ENCODE assay signal across 8 mouse cellular contexts in genomic region chr4:32656146-32656904, GRCm38 (mm10). TPM values are rescaled to one million over a fixed set of nuclear protein-coding genes. Genes with fewer than 3 reads are reported as not detected.
DNase-seq lines count a peak whose midpoint lies in the region; ATAC-seq and TF ChIP-seq lines count a peak whose summit lies in the region.

No protein-coding gene starts in this region.

- H3K9me3 ChIP-seq in MEL (replicated peaks; ENCODE audit: insufficient read depth, low read length) = no peaks in the 10 kb centered on the region
- no peaks in the 10 kb centered on the region for H3K9me3 ChIP-seq in embryonic facial prominence, embryonic 15.5 days (replicated peaks)
- H3K9me3 ChIP-seq in intestine, embryonic 15.5 days = no peaks in the 10 kb centered on the region
- H3K9me3 ChIP-seq in neural tube, embryonic 13.5 days = no peaks in the 10 kb centered on the region

- H3K27me3 ChIP-seq in MEL (ENCODE audit: control insufficient read depth in 1 of 2, insufficient read depth in 2 of 2, low read length in 2 of 2) = no peaks in the 10 kb centered on the region
- no peaks in the 10 kb centered on the region for H3K27me3 ChIP-seq in embryonic facial prominence, embryonic 15.5 days
- no peaks in the 10 kb centered on the region for H3K27me3 ChIP-seq in intestine, embryonic 15.5 days (replicated peaks)
- H3K27me3 ChIP-seq in neural tube, embryonic 13.5 days = no peaks in the 10 kb centered on the region

- H3K4me1 ChIP-seq in MEL (ENCODE audit: control insufficient read depth in 1 of 2, insufficient read depth in 2 of 2, low read length in 2 of 2) = peaks cover 0 to 9% of the 10 kb centered on the region in 2 experiments; a peak in 2 of 4 replicates
- H3K4me1 ChIP-seq in embryonic facial prominence, embryonic 15.5 days = peaks cover 12% of the 10 kb centered on the region
- no peaks in the 10 kb centered on the region for H3K4me1 ChIP-seq in intestine, embryonic 15.5 days (replicated peaks)
- H3K4me1 ChIP-seq in neural tube, embryonic 13.5 days (replicated peaks) = peaks cover 19% of the 10 kb centered on the region

- H3K4me3 ChIP-seq in MEL (ENCODE audit: control insufficient read depth in 1 of 2, insufficient read depth in 1 of 2, low read depth in 2 of 2, low read length in 2 of 2) = peak overlapping the region; percentile 49 to 96
- peak overlapping the region; percentile 94 for H3K4me3 ChIP-seq in embryonic facial prominence, embryonic 15.5 days (replicated peaks)
- peak overlapping the region; percentile 91 for H3K4me3 ChIP-seq in intestine, embryonic 15.5 days (replicated peaks)
- peak overlapping the region; percentile 95 for H3K4me3 ChIP-seq in neural tube, embryonic 13.5 days

- peak overlapping the region; percentile 78 for H3K27ac ChIP-seq in MEL (ENCODE audit: control insufficient read depth, low read depth, low read length)
- H3K27ac ChIP-seq in embryonic facial prominence, embryonic 15.5 days (replicated peaks) = peak overlapping the region; percentile 82; the same call in 1 of the 2 replicates
- H3K27ac ChIP-seq in intestine, embryonic 15.5 days = peak overlapping the region; percentile 48; the same call in 1 of the 2 replicates
- H3K27ac ChIP-seq in neural tube, embryonic 13.5 days (replicated peaks) = peak overlapping the region; percentile 84

- 50% methylated on average over 11 of the region's 11 CpGs for WGBS in embryonic facial prominence, embryonic 15.5 days
- 55% methylated on average over 11 of the region's 11 CpGs for WGBS in intestine, embryonic 15.5 days
- WGBS in neural tube, embryonic 13.5 days = 48% methylated on average over 11 of the region's 11 CpGs

- no peak for TF ChIP-seq RAD21 in MEL (IDR thresholded peaks at IDR 0.05; ENCODE audit: low read depth, low read length)

- ATAC-seq in embryonic facial prominence, embryonic 15.5 days (ENCODE audit: insufficient number of reproducible peaks, low FRiP score, low TSS enrichment, low read depth) = no peak
- ATAC-seq in intestine, embryonic 15.5 days = peak; percentile 33
- peak; percentile 60 for ATAC-seq in neural tube, embryonic 13.5 days (ENCODE audit: low read depth)

- peak in 2 of 3 experiments; percentile 21 to 34; a peak in 3 of 6 replicates for TF ChIP-seq CTCF in MEL (IDR thresholded peaks at IDR 0.05 in 2 of 3, conservative IDR thresholded peaks at IDR 0.05 in 1 of 3; ENCODE audit: control insufficient read depth in 1 of 3, insufficient read depth in 1 of 3, low read depth in 2 of 3, low read length in 3 of 3, poor library complexity in 1 of 3, severe bottlenecking in 1 of 3)

- DNase-seq in kidney, postnatal 14 days = peak; percentile 1
- DNase-seq in kidney, adult 8-10 months = no peak
- DNase-seq in MEL (ENCODE audit: low read depth, low spot score) = peak; percentile 60
- no peak for DNase-seq in layer of hippocampus, postnatal 14 days (ENCODE audit: low spot score in 2 of 2)
- DNase-seq in spleen, postnatal 36 days (ENCODE audit: low spot score in 2 of 2) = no peak

- peaks cover 11 to 18% of the 10 kb centered on the region in 2 experiments; a peak in 3 of 4 replicates for H3K36me3 ChIP-seq in MEL (ENCODE audit: control insufficient read depth in 1 of 2, insufficient read depth in 2 of 2, low read length in 2 of 2)
- H3K36me3 ChIP-seq in embryonic facial prominence, embryonic 15.5 days = 0 out of 2 replicates have a peak, but pooled peaks cover 11% of the 10 kb centered on the region
- no peaks in the 10 kb centered on the region for H3K36me3 ChIP-seq in intestine, embryonic 15.5 days
- H3K36me3 ChIP-seq in neural tube, embryonic 13.5 days = peaks cover 20% of the 10 kb centered on the region

- peaks cover 41% of the 10 kb centered on the region for H3K79me2 ChIP-seq in MEL (ENCODE audit: control insufficient read depth, insufficient read depth, low read length, poor library complexity)

- no peak for TF ChIP-seq EP300 in MEL (IDR thresholded peaks at IDR 0.05; ENCODE audit: low read depth in 1 of 2, low read length in 2 of 2)

- TF ChIP-seq POLR2A in MEL (IDR thresholded peaks at IDR 0.05; ENCODE audit: control insufficient read depth in 1 of 2, insufficient read depth in 1 of 2, low read depth in 1 of 2, low read length in 2 of 2, poor library complexity in 1 of 2) = 0 out of 4 replicates have a peak, but pooled peaks of 1 of the 2 experiments have one; percentile 1

- peak overlapping the region; percentile 52 for H3K4me2 ChIP-seq in embryonic facial prominence, embryonic 15.5 days (replicated peaks)
- peak overlapping the region; percentile 67 for H3K4me2 ChIP-seq in intestine, embryonic 15.5 days (replicated peaks)
- peak overlapping the region; percentile 82 for H3K4me2 ChIP-seq in neural tube, embryonic 13.5 days

- peak overlapping the region; percentile 60 for H3K9ac ChIP-seq in MEL (ENCODE audit: control insufficient read depth, low read depth, low read length, poor library complexity, severe bottlenecking)
- H3K9ac ChIP-seq in embryonic facial prominence, embryonic 15.5 days = no peak overlapping the region; the same call in 1 of the 2 replicates
- H3K9ac ChIP-seq in intestine, embryonic 15.5 days = peak overlapping the region; percentile 59; the same call in 1 of the 2 replicates
- peak overlapping the region; percentile 79 for H3K9ac ChIP-seq in neural tube, embryonic 13.5 days

TF ChIP-seq in MEL, 35 proteins besides CTCF, POLR2A, EP300 and RAD21:
- TF ChIP-seq UBTF (IDR thresholded peaks at IDR 0.05; ENCODE audit: borderline replicate concordance, insufficient read depth, low read depth, low read length) (no peak), MAFK (IDR thresholded peaks at IDR 0.05; ENCODE audit: borderline replicate concordance, low read depth, low read length) (peak; percentile 46; the same call in 1 of the 2 replicates)
TF ChIP-seq in MEL: peak in this region for 1.

RNA-seq across cellular contexts. Expression of gene Mdn1, which starts 0.6 kb away (rescaled TPM):
- total RNA-seq in MEL (2012; rRNA removed) = 47.9 and 49.8 TPM in 2 replicates
- 10 to 100 TPM; 16.1 to 44.5 TPM for polyA plus RNA-seq in MEL (2012; ENCODE audit: insufficient read depth in 1 of 2, insufficient read length in 2 of 2, low read depth in 1 of 2, low replicate concordance in 2 of 2, missing spikeins in 1 of 2)
- polyA plus RNA-seq in embryonic facial prominence, embryonic 15.5 days (2015; fragmentation: Nextera tagmentation; extraction: Ambion mirVana) = 13.2 and 13.8 TPM in 2 replicates
- 10.8 and 13.8 TPM in 2 replicates for polyA plus RNA-seq in intestine, embryonic 15.5 days (2015; fragmentation: Nextera tagmentation; extraction: Ambion mirVana)
- 9.8 and 12.8 TPM in 2 replicates for polyA plus RNA-seq in neural tube, embryonic 13.5 days (2015; fragmentation: Nextera tagmentation; extraction: Ambion mirVana)
- total RNA-seq in layer of hippocampus, postnatal 14 days (2021) = 10 to 100 TPM; 30.0 to 35.0 TPM

RNA-seq across cellular contexts. Expression of gene Casp8ap2, which starts 41.1 kb away (rescaled TPM):
- 29.8 and 31.1 TPM in 2 replicates for total RNA-seq in MEL (2012; rRNA removed)
- 10 to 100 TPM; 18.2 to 93.5 TPM for polyA plus RNA-seq in MEL (2012; ENCODE audit: insufficient read depth in 1 of 2, insufficient read length in 2 of 2, low read depth in 1 of 2, low replicate concordance in 2 of 2, missing spikeins in 1 of 2)
- polyA plus RNA-seq in embryonic facial prominence, embryonic 15.5 days (2015; fragmentation: Nextera tagmentation; extraction: Ambion mirVana) = 54.0 and 60.3 TPM in 2 replicates
- polyA plus RNA-seq in intestine, embryonic 15.5 days (2015; fragmentation: Nextera tagmentation; extraction: Ambion mirVana) = 45.9 and 47.8 TPM in 2 replicates
- 39.7 and 58.5 TPM in 2 replicates for polyA plus RNA-seq in neural tube, embryonic 13.5 days (2015; fragmentation: Nextera tagmentation; extraction: Ambion mirVana)
- 10 to 100 TPM in 1 of 2 experiments, 1 to 10 TPM in 1; 9.7 to 10.1 TPM for total RNA-seq in layer of hippocampus, postnatal 14 days (2021)

RNA-seq across cellular contexts. Expression of gene Gja10, which starts 53.8 kb away (rescaled TPM):
- total RNA-seq in MEL (2012; rRNA removed) = not detected in 2 replicates
- not detected for polyA plus RNA-seq in MEL (2012; ENCODE audit: insufficient read depth in 1 of 2, insufficient read length in 2 of 2, low read depth in 1 of 2, low replicate concordance in 2 of 2, missing spikeins in 1 of 2)
- not detected in 2 replicates for polyA plus RNA-seq in embryonic facial prominence, embryonic 15.5 days (2015; fragmentation: Nextera tagmentation; extraction: Ambion mirVana)
- not detected in 2 replicates for polyA plus RNA-seq in intestine, embryonic 15.5 days (2015; fragmentation: Nextera tagmentation; extraction: Ambion mirVana)
- not detected in 2 replicates for polyA plus RNA-seq in neural tube, embryonic 13.5 days (2015; fragmentation: Nextera tagmentation; extraction: Ambion mirVana)
- total RNA-seq in layer of hippocampus, postnatal 14 days (2021) = not detected

Comparison
In these comparisons a context has a peak if more than half of its experiments do, and no peak if none do; other contexts are left out.
1. DNase-seq: peak in kidney, postnatal 14 days (single experiment) and MEL (single experiment); none in kidney, adult 8-10 months (0 of 2), layer of hippocampus, postnatal 14 days (0 of 2) and spleen, postnatal 36 days (0 of 2).
2. Peak in every context shown above with its lines, with median percentiles within 50 percentile points of each other: H3K27ac ChIP-seq, H3K4me3 ChIP-seq and H3K4me2 ChIP-seq.